Mouse (Mus musculus) gastrocnemius, postnatal 25 days (tissue): ENCODE data around the gene Fxyd1. TPM values are rescaled to one million over a fixed set of nuclear protein-coding genes. Genes with fewer than 3 reads are reported as not detected.
A peak's percentile ranks its signal among the peaks of the same experiment; 100 is the strongest.

Source experiments
- DNase-seq: peaks from one replicate; pipeline ENCODE4 v3.0.0; 2022
- long read RNA-seq, 2 experiments: library from polyadenylated mRNA; stranded (forward); transcript quantifications; one replicate each; pipeline ENCODE4 v2.0.0; 2021
- total RNA-seq, 2 experiments: library from RNA; stranded (reverse); gene quantifications; 1 replicate in 1 of 2; 2 replicates in 1 of 2; pipeline ENCODE4 v1.2.3; 2021

Gene Fxyd1
- 1,000 to 10,000 TPM; 1,050 to 1,262 TPM for total RNA-seq
- long read RNA-seq, experiment 1, transcript Fxyd1-212 (8 exons, 568 nt), result minor isoform, 428 of 7,787 reads
- long read RNA-seq, experiment 1, transcript Fxyd1-217 (8 exons, 594 nt), result minor isoform, 46 of 7,787 reads
- long read RNA-seq, experiment 1, transcript Fxyd1-213 (3 exons, 255 nt), result major isoform, 5,584 of 7,787 reads
- long read RNA-seq, experiment 1, transcript Fxyd1-203 (8 exons, 492 nt), result minor isoform, 405 of 7,787 reads
- long read RNA-seq, experiment 1, partial matches to known transcripts, result 1,047 of 7,787 reads
- long read RNA-seq, experiment 1, other reads (novel, unspliced or antisense), result 129 of 7,787 reads
- long read RNA-seq, experiment 2, transcript Fxyd1-212 (8 exons, 568 nt), result minor isoform, 278 of 4,915 reads
- long read RNA-seq, experiment 2, transcript Fxyd1-213 (3 exons, 255 nt), result major isoform, 3,536 of 4,915 reads
- long read RNA-seq, experiment 2, transcript Fxyd1-203 (8 exons, 492 nt), result minor isoform, 334 of 4,915 reads
- long read RNA-seq, experiment 2, transcript Fxyd1-202 (8 exons, 522 nt), result minor isoform, 39 of 4,915 reads
- long read RNA-seq, experiment 2, partial matches to known transcripts, result 530 of 4,915 reads
- long read RNA-seq, experiment 2, other reads (novel, unspliced or antisense), result 82 of 4,915 reads

- no peak for DNase-seq
Measured at GRCm38 (mm10) chr7:31057071-31057470, at the start of gene Fxyd1. Gene Fxyd1, minus strand, starts transcription at chr7:31057199.

GRCm38 (mm10) chr7:31106166-31106565 lies 49.2 kb upstream of the Fxyd1 start:
- no peak for DNase-seq

GRCm38 (mm10) chr7:31105061-31105768 lies 48.2 kb upstream of the Fxyd1 start:
- peak; percentile 48 for DNase-seq

- no peak for DNase-seq
Measured at GRCm38 (mm10) chr7:31100786-31101185, 43.8 kb upstream of the Fxyd1 start.

- DNase-seq, result no peak
Measured at GRCm38 (mm10) chr7:31099612-31099982, 42.6 kb upstream of the Fxyd1 start.

GRCm38 (mm10) chr7:31098697-31099611 lies 42.0 kb upstream of the Fxyd1 start:
- DNase-seq, result no peak

- peak; percentile 87 for DNase-seq
Measured at GRCm38 (mm10) chr7:31097583-31098248, 40.7 kb upstream of the Fxyd1 start.

GRCm38 (mm10) chr7:31096892-31097564 lies 40.0 kb upstream of the Fxyd1 start:
- no peak for DNase-seq

GRCm38 (mm10) chr7:31094774-31095501 lies 37.9 kb upstream of the Fxyd1 start:
- no peak for DNase-seq

GRCm38 (mm10) chr7:31089721-31090120 lies 32.7 kb upstream of the Fxyd1 start:
- DNase-seq, result no peak

- DNase-seq, result no peak
Measured at GRCm38 (mm10) chr7:31088206-31088605, 31.2 kb upstream of the Fxyd1 start.

- no peak for DNase-seq
Measured at GRCm38 (mm10) chr7:31087262-31087661, 30.3 kb upstream of the Fxyd1 start.

- DNase-seq, result no peak
Measured at GRCm38 (mm10) chr7:31086175-31086755, 29.3 kb upstream of the Fxyd1 start.

- peak; percentile 76 for DNase-seq
Measured at GRCm38 (mm10) chr7:31085171-31085570, 28.2 kb upstream of the Fxyd1 start.

GRCm38 (mm10) chr7:31084140-31084539 lies 27.1 kb upstream of the Fxyd1 start:
- DNase-seq, result no peak

- DNase-seq, result peak; percentile 93
Measured at GRCm38 (mm10) chr7:31082831-31083588, 26.0 kb upstream of the Fxyd1 start.

- no peak for DNase-seq
Measured at GRCm38 (mm10) chr7:31082106-31082505, 25.1 kb upstream of the Fxyd1 start.

- DNase-seq, result no peak
Measured at GRCm38 (mm10) chr7:31081106-31081505, 24.1 kb upstream of the Fxyd1 start.

GRCm38 (mm10) chr7:31080611-31081010 lies 23.6 kb upstream of the Fxyd1 start:
- DNase-seq, result no peak
